Mouse (Mus musculus) neutrophil, adult 59 days (primary cell): Measurements from ENCODE around the gene Gm4070. TPM values are rescaled to one million over a fixed set of nuclear protein-coding genes. Genes with fewer than 3 reads are reported as not detected.

Experiments used
- total RNA-seq, 2 experiments: library from RNA; stranded (reverse); gene quantifications; 1 replicate in 1 of 2; 2 replicates in 1 of 2; pipeline ENCODE4 v1.2.4; 2023

The Gm4070 gene
- 10 to 100 TPM; 24.1 to 32.8 TPM for total RNA-seq

DNA sequence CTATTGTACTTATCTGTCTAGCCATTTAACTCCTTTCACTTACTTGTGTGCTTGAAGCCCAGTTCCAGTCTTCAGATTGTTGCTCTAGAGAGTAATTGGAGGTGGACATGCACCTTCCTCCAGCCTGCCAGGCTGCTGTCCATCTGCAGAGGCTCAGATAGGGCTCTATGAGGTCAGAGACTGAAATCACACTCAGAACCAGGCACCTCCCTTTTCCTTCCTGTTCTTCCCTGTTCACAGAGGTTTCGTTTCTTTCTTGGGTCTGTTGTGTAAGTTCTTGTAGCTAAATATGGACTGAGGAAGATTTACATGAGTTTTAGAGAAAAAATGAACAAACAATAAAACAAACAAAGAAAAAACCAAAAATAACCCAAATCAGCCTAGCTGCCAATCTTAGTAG, at the start of gene Gm4070:
Gene Gm4070, minus strand, starts transcription at position 156 of the 400 bp plus-strand sequence.

Other genes with a start within 250 kb of the Gm4070 start
- gene Ilk, start 217.4 kb downstream of the Gm4070 start, total RNA-seq: 100 to 1,000 TPM; 151 to 174 TPM
- 10 to 100 TPM in 1 of 2 experiments, 1 to 10 TPM in 1; 9.4 to 10.4 TPM for gene Rrp8, start 216.6 kb downstream of the Gm4070 start, total RNA-seq
- 100 to 1,000 TPM; 109 to 136 TPM for gene Taf10, start 209.6 kb downstream of the Gm4070 start, total RNA-seq
- gene Tpp1, start 201.7 kb downstream of the Gm4070 start, total RNA-seq: 10 to 100 TPM; 39.5 to 46.3 TPM
- under 1 TPM; 0.09 to 0.27 TPM for gene Dchs1, start 166.3 kb downstream of the Gm4070 start, total RNA-seq
- 10 to 100 TPM; 37.4 to 38.6 TPM for gene Mrpl17, start 142.9 kb downstream of the Gm4070 start, total RNA-seq